Mouse (Mus musculus) adrenal gland, adult 8-10 months (tissue): ENCODE measurements around the gene Dmwd. TPM values are rescaled to one million over a fixed set of nuclear protein-coding genes. Genes with fewer than 3 reads are reported as not detected.

ENCODE experiments used
- microRNA-seq, 2 experiments: library from miRNA; unstranded; fragments of <30 nt; microRNA quantifications; one replicate each; pipeline ENCODE4 v1.2.0; 2022
- total RNA-seq, 4 experiments: library from RNA; stranded (reverse); gene quantifications; 2 replicates each; pipeline ENCODE4 v1.2.4; 2022

Gene Dmwd
- total RNA-seq, 4 experiments from 2014 or later, result 54.9 to 74.1 (median 62.4) TPM

Small RNA genes lying within 50 kb of the gene (microRNA-seq; reads per million reads assigned to microRNA genes)
- 2.8 reads per million in 2 experiments for gene Mir3100

Other genes starting within 250 kb of the Dmwd start
- gene Mill2, start 236.3 kb upstream of the Dmwd start, total RNA-seq, result 10 to 100 TPM in 3 of 4 experiments, 1 to 10 TPM in 1; 8.5 to 12.4 (median 11.2) TPM
- gene Pglyrp1, start 204.9 kb upstream of the Dmwd start, total RNA-seq, result 1 to 10 TPM; 1.3 to 2.8 (median 1.8) TPM
- gene Ccdc61, start 165.8 kb upstream of the Dmwd start, total RNA-seq, result 10 to 100 TPM; 12.6 to 18.4 (median 14.0) TPM
- 1 to 10 TPM; 5.6 to 9.2 (median 7.1) TPM for gene Nova2, start 150.3 kb upstream of the Dmwd start, total RNA-seq
- not detected for gene Nanos2, start 88.8 kb upstream of the Dmwd start, total RNA-seq
- gene Mypop, start 85.0 kb upstream of the Dmwd start, total RNA-seq, result 10 to 100 TPM; 11.4 to 18.0 (median 15.5) TPM
- 10 to 100 TPM; 49.0 to 52.8 (median 50.9) TPM for gene Irf2bp1, start 72.2 kb upstream of the Dmwd start, total RNA-seq
- gene Foxa3, start 52.7 kb upstream of the Dmwd start, total RNA-seq, result under 1 TPM in 1 of 4 experiments, not detected in 3; 0.12 TPM
- 100 to 1,000 TPM; 110 to 113 (median 111) TPM for gene Sympk, start 51.9 kb upstream of the Dmwd start, total RNA-seq
- gene Rsph6a, start 21.5 kb upstream of the Dmwd start, total RNA-seq, result under 1 TPM in 1 of 4 experiments, not detected in 3; 0.24 TPM
- gene Dmpk, start 7.6 kb downstream of the Dmwd start, total RNA-seq, result 100 to 1,000 TPM; 118 to 287 (median 209) TPM
- 10 to 100 TPM; 16.8 to 27.8 (median 20.2) TPM for gene Six5, start 18.4 kb downstream of the Dmwd start, total RNA-seq
- gene Gm4969, start 42.1 kb downstream of the Dmwd start, total RNA-seq, result not detected
- 10 to 100 TPM; 13.6 to 17.6 (median 16.1) TPM for gene Fbxo46, start 43.6 kb downstream of the Dmwd start, total RNA-seq
- gene Qpctl, start 73.1 kb downstream of the Dmwd start, total RNA-seq, result 10 to 100 TPM; 18.0 to 24.0 (median 23.9) TPM
- 10 to 100 TPM; 86.1 to 97.7 (median 92.4) TPM for gene Snrpd2, start 73.5 kb downstream of the Dmwd start, total RNA-seq
- gene Gipr, start 89.9 kb downstream of the Dmwd start, total RNA-seq, result 1 to 10 TPM in 1 of 4 experiments, under 1 TPM in 3; 0.17 to 1.5 (median 0.64) TPM
- gene Eml2, start 100.2 kb downstream of the Dmwd start, total RNA-seq, result 10 to 100 TPM; 56.2 to 79.2 (median 69.6) TPM
- gene Gpr4, start 136.3 kb downstream of the Dmwd start, total RNA-seq, result 10 to 100 TPM in 2 of 4 experiments, 1 to 10 TPM in 2; 5.7 to 15.2 (median 8.2) TPM
- 10 to 100 TPM; 32.4 to 41.5 (median 33.7) TPM for gene Opa3, start 152.1 kb downstream of the Dmwd start, total RNA-seq
- gene Vasp, start 195.6 kb downstream of the Dmwd start, total RNA-seq, result 10 to 100 TPM; 44.8 to 70.6 (median 59.1) TPM
- not detected for gene Ppm1n, start 203.8 kb downstream of the Dmwd start, total RNA-seq
- gene Rtn2, start 206.4 kb downstream of the Dmwd start, total RNA-seq, result 10 to 100 TPM in 1 of 4 experiments, 1 to 10 TPM in 3; 3.8 to 15.0 (median 6.8) TPM
- 1 to 10 TPM; 1.6 to 9.4 (median 5.6) TPM for gene Fosb, start 233.8 kb downstream of the Dmwd start, total RNA-seq